Mouse (Mus musculus) intestine, embryonic 16.5 days (tissue): ENCODE measurements around the gene Lrrc42. TPM values are rescaled to one million over a fixed set of nuclear protein-coding genes. Genes with fewer than 3 reads are reported as not detected.

Experiments used
- polyA plus RNA-seq: library from polyadenylated mRNA; unstranded; fragments of >200 nt; fragmentation: Nextera tagmentation; extraction: Ambion mirVana; gene quantifications from 2 replicates; pipeline ENCODE4 v1.2.1, GENCODE M21; 2015

The Lrrc42 gene
- polyA plus RNA-seq, 1 experiment from 2014 or later, result 49.6 TPM

Other genes with a start within 250 kb of the Lrrc42 start
- gene Mrpl37, start 186.7 kb downstream of the Lrrc42 start, polyA plus RNA-seq, result 112 and 117 TPM in 2 replicates
- 7.2 and 7.7 TPM in 2 replicates for gene Cyb5rl, start 186.5 kb downstream of the Lrrc42 start, polyA plus RNA-seq
- not detected in 2 replicates for gene Cdcp2, start 156.6 kb downstream of the Lrrc42 start, polyA plus RNA-seq
- gene Tmem59, start 75.1 kb downstream of the Lrrc42 start, polyA plus RNA-seq, result 449 TPM in 2 replicates
- gene Tceanc2, start 74.4 kb downstream of the Lrrc42 start, polyA plus RNA-seq, result 17.6 and 19.4 TPM in 2 replicates
- not detected in 2 replicates for gene Ldlrad1, start 44.4 kb downstream of the Lrrc42 start, polyA plus RNA-seq
- 22.6 and 26.7 TPM in 2 replicates for gene Hspb11, start 61 bp upstream of the Lrrc42 start, polyA plus RNA-seq
- gene Dio1, start 53.6 kb upstream of the Lrrc42 start, polyA plus RNA-seq, result 3.3 and 5.2 TPM in 2 replicates
- 84.5 and 88.5 TPM in 2 replicates for gene Yipf1, start 60.8 kb upstream of the Lrrc42 start, polyA plus RNA-seq
- 24.8 and 26.4 TPM in 2 replicates for gene Ndc1, start 114.3 kb upstream of the Lrrc42 start, polyA plus RNA-seq
- gene Glis1, start 181.1 kb upstream of the Lrrc42 start, polyA plus RNA-seq, result 0.31 and 0.32 TPM in 2 replicates